Mouse (Mus musculus): ENCODE data around the gene Calr. TPM values are rescaled to one million over a fixed set of nuclear protein-coding genes. Genes with fewer than 3 reads are reported as not detected.

Calr gene
- polyA plus RNA-seq, 1 experiment from 2014 or later, result 766 TPM

DNA sequence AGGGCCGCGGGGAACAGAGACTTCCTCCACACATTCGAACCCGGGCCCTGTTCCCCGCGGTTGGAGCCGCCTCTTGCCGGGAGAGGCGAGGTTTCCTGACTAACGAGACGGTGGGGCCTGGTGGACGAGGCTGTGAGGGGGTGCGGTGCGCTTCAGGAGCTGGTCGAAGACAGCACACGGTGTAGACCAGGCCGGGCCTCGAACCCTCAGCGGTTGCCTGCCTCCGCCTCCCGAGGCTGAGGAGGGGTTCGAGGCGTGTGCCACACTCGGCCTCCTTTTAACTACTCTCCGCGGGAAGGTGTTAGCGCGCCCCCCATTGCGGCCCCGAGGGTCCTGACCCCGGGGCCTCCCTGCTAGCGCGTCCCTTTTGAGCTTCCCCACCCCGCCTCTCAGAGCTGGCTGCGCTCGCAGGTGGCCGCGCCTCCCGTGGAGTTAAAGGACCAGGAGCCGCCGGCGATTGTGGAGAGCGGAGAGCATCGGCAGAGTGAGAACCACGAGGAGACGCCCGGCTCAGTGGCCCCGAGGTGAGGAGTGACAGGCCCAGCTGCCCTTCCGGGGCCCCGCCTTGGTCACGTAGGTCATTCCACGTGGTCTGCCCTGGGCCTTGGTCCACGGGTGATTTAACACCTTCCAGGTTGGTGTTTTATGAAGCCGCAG is 25.7 kb upstream of the Calr start:
- Histone ChIP-seq H3K4me2 (peak overlapping the region; percentile 80), H3K4me1 (replicated peaks) (peaks cover 11% of the 10 kb centered on the region), H3K36me3 (peaks cover 31% of the 10 kb centered on the region), H3K9me3 (no peaks in the 10 kb centered on the region), H3K4me3 (peak overlapping the region; percentile 41), H3K27me3 (peaks cover 10% of the 10 kb centered on the region), H3K9ac (peak overlapping the region; percentile 65), H3K27ac (replicated peaks) (no peak overlapping the region)
- 3% methylated on average over 54 of the region's 54 CpGs for WGBS
- ATAC-seq (ENCODE audit: low read depth), result peak; percentile 55

DNA sequence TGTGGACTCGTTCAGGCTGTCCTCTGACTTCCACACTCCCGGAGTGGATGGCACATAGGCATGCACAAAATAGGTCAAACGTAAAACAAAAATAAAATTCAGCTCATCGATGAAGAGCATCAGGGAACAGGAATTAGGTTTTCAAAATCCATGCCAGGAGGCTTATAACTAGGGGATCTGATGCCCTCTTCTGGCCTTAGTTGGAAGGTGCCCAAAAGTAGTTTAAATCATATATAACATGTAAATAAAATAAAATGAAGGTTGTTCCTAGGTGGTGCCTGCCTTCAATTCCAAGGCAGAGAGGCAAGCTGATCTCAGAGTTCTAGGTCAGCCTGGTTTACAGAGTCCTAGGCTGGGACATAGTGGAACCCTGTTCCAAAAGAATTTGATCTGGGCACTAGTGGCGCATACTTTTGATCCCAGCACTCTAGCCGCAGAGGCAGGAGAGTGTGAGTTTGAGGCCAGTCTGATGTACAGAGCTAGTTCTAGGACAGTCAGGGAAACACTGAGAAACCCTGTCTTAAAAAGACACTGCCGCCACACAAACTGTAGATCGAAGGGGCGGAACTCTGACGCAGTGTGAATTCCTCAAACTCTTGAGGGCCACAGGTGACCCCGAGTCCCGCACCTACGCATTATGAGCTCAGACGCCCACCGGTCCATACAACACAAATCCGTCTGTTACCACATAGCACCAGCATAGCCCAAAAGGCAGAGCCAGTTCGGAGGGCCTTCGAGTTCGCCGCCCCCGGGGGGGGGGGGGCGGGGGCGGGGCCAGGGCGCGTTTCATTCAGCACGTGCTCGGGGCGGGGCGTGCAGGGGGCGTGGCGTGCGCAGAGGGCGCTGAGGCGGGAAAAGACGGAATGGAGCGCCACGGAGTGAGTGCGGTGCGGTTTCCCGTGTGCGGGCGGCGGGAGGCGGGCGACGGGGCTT is 24.9 kb upstream of the Calr start, which contains the start of gene Syce2:
Gene Syce2 (plus strand): TSS at position 736 of the 933 bp plus-strand sequence.
- H3K36me3 ChIP-seq, result peaks cover 39% of the 10 kb centered on the region

DNA sequence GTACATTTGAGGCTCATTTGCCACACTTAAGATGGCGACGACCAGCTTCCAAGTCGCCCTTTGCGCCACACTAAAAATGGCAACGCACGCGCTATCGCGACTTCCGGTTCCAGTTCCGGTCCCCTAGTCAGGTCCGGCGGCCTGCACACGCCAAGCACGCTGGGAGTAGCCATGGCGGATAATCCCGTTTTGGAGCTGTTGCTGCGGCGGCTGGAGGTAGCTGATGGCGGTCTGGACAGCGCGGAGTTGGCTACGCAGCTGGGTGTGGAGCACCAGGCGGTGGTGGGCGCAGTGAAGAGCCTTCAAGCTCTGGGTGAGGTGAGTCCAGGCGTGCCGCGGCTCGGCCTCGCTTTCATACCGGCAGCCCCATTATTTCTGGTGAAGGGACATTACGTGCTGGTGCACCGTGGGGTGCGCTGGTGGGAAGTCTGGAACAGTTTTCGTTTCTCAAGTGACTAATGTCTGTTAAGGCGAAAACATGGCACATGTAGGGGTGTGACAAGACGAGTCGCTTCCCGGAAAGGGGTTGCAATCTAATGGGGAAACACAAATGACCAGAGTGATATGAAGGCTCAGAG is 10.2 kb upstream of the Calr start, which contains the start of gene Farsa:
Gene Farsa (plus strand): TSS at position 126 of the 578 bp plus-strand sequence.
- ATAC-seq (ENCODE audit: low read depth), result peak; percentile 93
- under 1% methylated on average over 39 of the region's 39 CpGs for WGBS

More for the DNA sequence above, 24.9 kb upstream of the Calr start, which contains the start of gene Syce2:
- peaks cover 11% of the 10 kb centered on the region for H3K4me1 ChIP-seq (replicated peaks)
- H3K4me3 ChIP-seq, result peak within 1 kb of the TSS; percentile 41
- WGBS, result 14% methylated on average over 46 of the region's 46 CpGs
- no peak within 1 kb of the TSS for H3K27ac ChIP-seq (replicated peaks)
- peaks cover 10% of the 10 kb centered on the region for H3K27me3 ChIP-seq
- H3K9ac ChIP-seq, result peak within 1 kb of the TSS; percentile 65
- peak; percentile 77 for ATAC-seq (ENCODE audit: low read depth)
- H3K4me2 ChIP-seq, result peak within 1 kb of the TSS; percentile 80
- no peaks in the 10 kb centered on the region for H3K9me3 ChIP-seq

DNA sequence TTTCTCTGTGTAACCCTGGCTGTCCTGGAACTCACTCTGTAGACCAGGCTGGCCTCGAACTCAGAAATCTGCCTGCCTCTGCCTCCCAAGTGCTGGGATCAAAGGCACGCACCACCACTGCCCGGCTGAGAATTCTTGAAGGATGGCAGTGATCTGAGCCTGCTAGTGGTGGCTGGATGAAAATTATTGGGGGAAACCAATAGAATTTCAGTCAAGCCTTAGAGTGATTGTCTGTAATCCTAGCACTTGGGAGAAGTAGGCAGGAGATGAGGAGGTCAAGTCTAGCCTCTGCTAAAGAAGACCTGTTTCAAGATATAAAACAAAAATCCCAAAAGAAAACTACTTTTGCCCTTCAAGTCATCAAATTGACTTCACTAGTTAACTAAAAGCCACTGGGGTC is 9.7 kb upstream of the Calr start:
- H3K9me3 ChIP-seq, result no peaks in the 10 kb centered on the region
- H3K4me3 ChIP-seq, result peak overlapping the region; percentile 90
- no peak overlapping the region for H3K9ac ChIP-seq
- no peak overlapping the region for H3K27ac ChIP-seq (replicated peaks)
- H3K4me2 ChIP-seq, result no peak overlapping the region
- peak; percentile 28 for ATAC-seq (ENCODE audit: low read depth)
- H3K4me1 ChIP-seq (replicated peaks), result peaks cover 23% of the 10 kb centered on the region
- WGBS, result 98% methylated on average over 3 of the region's 3 CpGs
- H3K27me3 ChIP-seq, result peaks cover 3% of the 10 kb centered on the region; the same call in 1 of the 2 replicates
- H3K36me3 ChIP-seq, result peaks cover 24% of the 10 kb centered on the region

More for the DNA sequence above, 10.2 kb upstream of the Calr start, which contains the start of gene Farsa:
- Histone ChIP-seq H3K9me3 (no peaks in the 10 kb centered on the region), H3K27ac (replicated peaks) (peak within 1 kb of the TSS; percentile 79), H3K4me1 (replicated peaks) (peaks cover 23% of the 10 kb centered on the region), H3K4me2 (peak within 1 kb of the TSS; percentile 97), H3K9ac (peak within 1 kb of the TSS; percentile 91), H3K27me3 (peaks cover 3% of the 10 kb centered on the region; the same call in 1 of the 2 replicates), H3K36me3 (peaks cover 30% of the 10 kb centered on the region), H3K4me3 (peak within 1 kb of the TSS; percentile 90)

DNA sequence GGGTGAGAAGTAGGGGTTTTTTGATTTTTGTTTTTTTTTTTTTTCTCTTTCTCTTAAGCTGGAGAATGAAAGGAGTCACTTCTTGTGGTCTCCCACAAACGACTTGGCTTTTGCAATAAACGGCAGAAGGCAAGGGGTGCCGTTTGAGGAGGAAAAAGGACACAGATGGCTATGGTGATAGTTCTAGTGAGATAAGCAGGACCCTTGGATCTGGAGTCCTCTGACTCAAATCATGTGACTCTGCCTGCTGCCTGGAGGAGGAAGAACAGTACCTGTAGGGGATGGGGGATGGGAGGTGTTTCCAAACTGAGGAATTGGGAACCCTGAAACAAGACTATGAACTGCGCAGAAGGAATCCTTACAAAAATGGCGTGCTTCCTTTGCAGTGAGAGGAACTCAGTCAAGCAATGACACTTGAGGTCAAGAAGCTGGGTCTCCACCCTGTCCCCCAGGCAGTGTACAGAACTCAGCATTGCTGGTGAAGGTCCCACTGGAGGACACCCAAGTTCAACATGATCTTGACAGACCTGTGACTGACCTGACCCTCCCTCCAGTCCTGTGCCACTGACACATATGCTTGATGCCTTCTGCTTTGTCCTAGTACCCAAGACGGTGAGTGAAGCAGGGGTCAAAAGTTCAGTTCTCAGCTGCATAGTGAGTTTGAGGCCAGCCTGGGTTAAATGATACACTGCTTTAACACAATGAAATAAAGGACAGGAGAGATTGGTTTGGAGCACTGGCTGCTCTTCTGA is 1.1 kb upstream of the Calr start:
- peak overlapping the region; percentile 74 for H3K4me2 ChIP-seq
- ATAC-seq (ENCODE audit: low read depth), result no peak

DNA sequence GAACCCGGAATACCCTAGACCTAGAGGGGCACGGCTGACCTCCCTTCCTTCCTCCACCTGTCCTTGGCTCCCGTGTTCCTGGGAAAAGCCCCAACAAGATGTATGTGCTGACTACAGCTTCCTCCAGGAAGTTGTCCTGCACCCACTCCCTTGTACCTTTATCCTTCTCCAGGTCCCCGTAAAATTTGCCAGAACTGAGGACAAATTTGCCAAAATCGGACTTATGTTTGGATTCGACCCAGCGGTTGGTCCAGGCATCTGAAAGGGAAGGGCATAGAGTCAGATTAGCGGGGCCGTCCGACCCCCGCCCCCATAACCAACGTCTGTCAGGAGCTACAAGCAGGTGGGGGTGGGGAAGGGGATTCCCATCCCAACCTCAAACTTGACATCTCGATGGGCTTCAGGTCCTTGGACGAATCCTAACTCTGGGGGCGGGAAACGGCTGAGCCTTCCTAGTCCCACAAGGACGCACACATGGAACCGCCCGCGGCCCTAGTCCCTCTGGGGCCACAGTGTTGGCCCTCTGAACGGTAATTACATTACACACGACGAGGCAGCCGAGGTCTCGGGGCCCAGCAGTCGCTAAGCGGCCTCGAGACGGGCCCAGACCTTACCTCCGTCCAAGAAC is 526 bp downstream of the Calr start:
- Histone ChIP-seq H3K27me3 (no peaks in the 10 kb centered on the region), H3K4me2 (peak overlapping the region; percentile 90), H3K4me1 (replicated peaks) (peaks cover 42% of the 10 kb centered on the region), H3K9ac (peak overlapping the region; percentile 96), H3K9me3 (no peaks in the 10 kb centered on the region), H3K4me3 (peak overlapping the region; percentile 92), H3K27ac (replicated peaks) (peak overlapping the region; percentile 92), H3K36me3 (peaks cover 42% of the 10 kb centered on the region)
- ATAC-seq (ENCODE audit: low read depth), result peak; percentile 36
- 0% methylated on average over 30 of the region's 30 CpGs for WGBS

More for the DNA sequence above, 1.1 kb upstream of the Calr start:
- Histone ChIP-seq H3K36me3 (peaks cover 26% of the 10 kb centered on the region), H3K27me3 (no peaks in the 10 kb centered on the region), H3K9ac (peak overlapping the region; percentile 79), H3K4me3 (peak overlapping the region; percentile 92), H3K9me3 (no peaks in the 10 kb centered on the region), H3K27ac (replicated peaks) (peak overlapping the region; percentile 87), H3K4me1 (replicated peaks) (peaks cover 36% of the 10 kb centered on the region)
- WGBS, result 35% methylated on average over 6 of the region's 6 CpGs

DNA sequence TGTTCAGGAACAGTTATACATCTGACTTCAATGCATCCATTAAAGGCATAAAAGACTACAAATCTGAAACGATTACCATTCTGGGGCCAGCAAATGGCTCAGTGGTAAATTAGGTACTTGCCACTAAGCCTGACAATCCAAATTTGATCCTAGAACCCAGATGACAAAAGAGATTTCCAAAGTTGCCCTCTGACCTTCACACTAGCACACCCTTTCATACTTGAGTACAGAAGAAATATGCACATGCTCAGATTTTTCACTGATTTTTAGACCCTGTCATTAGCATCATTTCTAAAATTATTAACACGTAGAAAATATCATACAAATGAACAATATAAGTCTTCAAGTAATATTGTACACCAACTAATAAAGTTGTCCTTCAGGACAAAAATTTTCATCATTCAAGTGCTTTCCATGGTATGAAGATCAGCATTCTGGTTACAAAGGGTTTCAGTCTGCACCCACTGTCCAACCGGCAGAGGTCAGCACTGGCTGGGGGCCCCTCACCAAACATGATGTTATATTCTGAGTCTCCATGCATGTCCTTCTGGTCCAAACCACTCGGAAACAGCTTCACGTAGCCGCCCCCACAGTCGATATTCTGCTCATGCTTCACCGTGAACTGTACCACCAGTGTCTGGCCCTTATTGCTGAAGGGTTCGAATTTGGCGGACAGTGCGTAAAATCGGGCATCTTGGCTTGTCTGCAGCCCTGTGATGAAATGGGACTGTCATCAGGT is 1.2 kb downstream of the Calr start:
- Histone ChIP-seq H3K9ac (peak overlapping the region; percentile 96), H3K4me2 (peak overlapping the region; percentile 90), H3K27ac (replicated peaks) (peak overlapping the region; percentile 92), H3K4me1 (replicated peaks) (peaks cover 42% of the 10 kb centered on the region), H3K36me3 (peaks cover 45% of the 10 kb centered on the region), H3K9me3 (no peaks in the 10 kb centered on the region), H3K27me3 (no peaks in the 10 kb centered on the region), H3K4me3 (peak overlapping the region; percentile 92)
- ATAC-seq (ENCODE audit: low read depth), result no peak
- 18% methylated on average over 12 of the region's 12 CpGs for WGBS

DNA sequence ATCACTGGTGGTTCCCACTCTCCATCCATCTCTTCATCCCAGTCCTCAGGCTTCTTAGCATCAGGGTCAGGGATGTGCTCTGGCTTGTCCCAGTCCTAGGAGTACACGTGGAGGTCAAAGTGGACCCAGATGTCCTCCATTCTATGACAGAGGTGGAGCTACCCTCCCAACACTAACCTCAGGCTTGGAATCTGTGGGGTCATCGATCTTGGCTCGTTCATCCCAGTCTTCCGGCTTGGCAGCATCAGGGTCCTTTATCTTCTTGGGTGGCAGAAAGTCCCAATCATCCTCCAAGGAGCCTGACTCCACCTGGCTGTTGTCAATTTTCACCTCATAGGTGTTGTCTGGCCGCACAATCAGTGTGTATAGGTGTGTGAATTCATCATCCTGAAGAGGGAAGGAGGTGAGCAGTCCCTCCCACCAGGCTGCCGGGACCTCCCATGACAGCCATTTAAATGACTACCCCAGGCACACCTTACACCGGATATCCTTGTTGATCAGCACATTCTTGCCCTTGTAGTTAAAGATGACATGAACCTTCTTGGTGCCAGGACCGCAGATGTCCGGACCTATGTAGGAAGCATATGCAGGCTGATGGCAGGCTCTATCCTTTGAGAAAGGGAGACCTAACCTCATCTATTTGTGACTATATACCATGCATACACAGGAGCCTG is 2.2 kb downstream of the Calr start:
- Histone ChIP-seq H3K9ac (peak overlapping the region; percentile 96), H3K9me3 (no peaks in the 10 kb centered on the region), H3K4me3 (peak overlapping the region; percentile 92), H3K36me3 (peaks cover 45% of the 10 kb centered on the region), H3K4me2 (peak overlapping the region; percentile 90), H3K27ac (replicated peaks) (0 out of 2 replicates have a peak overlapping the region, but pooled peaks have one; percentile 4), H3K27me3 (no peaks in the 10 kb centered on the region), H3K4me1 (replicated peaks) (peaks cover 46% of the 10 kb centered on the region)
- no peak for ATAC-seq (ENCODE audit: low read depth)
- 89% methylated on average over 9 of the region's 9 CpGs for WGBS

DNA sequence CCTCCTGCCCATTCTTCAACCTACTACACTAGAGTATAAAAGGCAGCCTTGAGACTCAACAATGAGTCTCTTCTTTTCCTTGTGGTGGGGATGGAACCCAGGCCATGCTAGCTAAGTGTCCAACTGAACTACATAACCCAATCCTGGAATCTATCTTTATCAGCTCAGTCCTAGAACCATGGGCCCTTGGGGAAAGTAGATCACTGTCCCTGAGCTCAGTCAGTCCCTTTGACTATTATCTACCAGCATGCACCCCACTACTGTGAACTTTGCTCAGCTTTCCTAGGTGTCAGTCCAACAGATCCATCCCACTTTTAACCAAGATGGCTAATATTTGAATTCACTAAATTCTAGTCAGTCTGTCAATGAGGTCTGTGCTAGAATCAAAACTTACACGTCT is 5.2 kb downstream of the Calr start:
- WGBS, result 67% methylated on average over 1 of the region's 1 CpGs
- ATAC-seq (ENCODE audit: low read depth), result no peak
- Histone ChIP-seq H3K9me3 (no peaks in the 10 kb centered on the region), H3K27me3 (no peaks in the 10 kb centered on the region), H3K9ac (no peak overlapping the region), H3K4me2 (no peak overlapping the region), H3K4me3 (no peak overlapping the region), H3K4me1 (replicated peaks) (peaks cover 57% of the 10 kb centered on the region), H3K36me3 (peaks cover 67% of the 10 kb centered on the region), H3K27ac (replicated peaks) (0 out of 2 replicates have a peak overlapping the region, but pooled peaks have one; percentile 89)

All from neural tube, embryonic 13.5 days (tissue).